Mouse (Mus musculus): ENCODE results near the gene Olfr1279.
"Not testable (repeated sequence)": the region's sequence is repeated elsewhere in the genome, so short reads cannot be mapped to it uniquely, and the experiment has no call there.

Olfr1279 gene

GRCm38 (mm10) chr2:111300374-111300773 lies at the start of gene Olfr1279:
Gene Olfr1279 (plus strand): TSS chr2:111300635.
- DNase-seq (ENCODE audit: extremely low read depth, insufficient read length, low spot score): no peak

GRCm38 (mm10) chr2:111254216-111254615 lies 46.2 kb upstream of the Olfr1279 start, which contains the start of gene Olfr1276:
Gene Olfr1276 (plus strand): TSS chr2:111254516.
- no peak for DNase-seq (ENCODE audit: extremely low read depth, insufficient read length, low spot score)

- no peak for DNase-seq (ENCODE audit: extremely low read depth, insufficient read length, low spot score)
Measured at GRCm38 (mm10) chr2:111274006-111274405, 26.4 kb upstream of the Olfr1279 start, which contains the start of gene Olfr1277. Gene Olfr1277 (minus strand): TSS chr2:111274106.

DNA sequence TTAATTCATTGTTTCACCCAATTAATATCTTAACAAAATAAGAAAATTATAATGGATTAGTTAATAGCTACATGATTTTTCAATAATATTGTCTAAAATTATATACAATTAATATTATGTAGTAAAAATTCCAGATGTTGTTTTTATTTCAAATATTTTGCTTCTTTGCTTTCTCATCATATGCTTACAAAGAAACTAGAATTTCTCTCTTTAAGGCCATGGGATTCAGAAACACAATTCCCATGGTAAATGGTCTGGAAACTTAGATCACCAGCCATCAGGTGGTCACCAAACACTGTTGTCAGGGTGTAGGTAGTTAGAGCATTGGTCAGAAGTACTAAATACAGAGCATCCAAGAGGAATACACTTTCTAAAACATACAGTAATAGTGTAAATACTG lies 10.6 kb upstream of the Olfr1279 start, which contains the start of gene Olfr1278:
Gene Olfr1278, plus strand, starts transcription at position 301 of the 400 bp plus-strand sequence.
- DNase-seq (ENCODE audit: extremely low read depth, insufficient read length, low spot score): no peak

DNA sequence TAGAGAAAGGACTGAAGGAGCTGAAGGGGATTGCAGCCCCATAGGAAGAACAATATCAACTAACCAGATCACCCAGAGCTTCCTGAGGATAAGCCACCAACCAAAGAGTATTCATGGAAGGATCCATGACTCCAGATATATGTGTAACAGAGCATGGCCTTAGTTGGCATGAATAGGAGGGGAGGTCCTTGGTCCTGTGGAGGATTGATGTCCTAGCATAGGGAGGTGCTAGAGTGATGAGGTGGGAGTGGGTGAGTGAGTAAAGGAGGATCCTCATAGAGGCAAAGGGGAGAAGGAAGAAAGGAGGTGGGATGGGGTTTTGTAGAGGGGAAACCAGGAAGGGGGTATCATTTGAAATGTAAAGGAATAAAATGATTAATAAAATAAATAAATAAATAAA lies 1.9 kb upstream of the Olfr1279 start:
- no peak for DNase-seq (ENCODE audit: extremely low read depth, insufficient read length, low spot score)

GRCm38 (mm10) chr2:111313717-111314116 lies 13.3 kb downstream of the Olfr1279 start, which contains the start of gene Olfr1280:
Gene Olfr1280 (plus strand): TSS chr2:111314017.
- DNase-seq (ENCODE audit: extremely low read depth, insufficient read length, low spot score): no peak

DNA sequence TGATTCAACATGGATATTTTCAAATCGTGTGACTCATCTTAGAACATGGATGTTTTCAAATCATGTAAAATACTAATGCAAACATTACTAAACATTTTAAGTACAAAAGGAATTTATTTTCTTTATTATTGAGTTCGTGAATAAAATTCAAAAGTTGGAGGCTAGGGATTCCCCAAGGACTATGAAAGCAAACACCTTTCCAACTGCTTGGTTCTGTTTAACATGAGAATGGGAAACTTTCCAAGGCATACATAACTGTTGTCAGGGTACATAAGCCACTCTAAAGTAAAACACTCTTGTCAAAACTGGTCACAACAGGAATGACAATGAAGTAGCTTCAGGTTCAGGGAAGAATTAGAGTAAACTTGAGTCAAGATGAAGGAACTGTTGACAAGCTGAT lies 25.8 kb downstream of the Olfr1279 start, which contains the start of gene Olfr1281:
Gene Olfr1281, plus strand, starts transcription at position 301 of the 400 bp plus-strand sequence.
- no peak for DNase-seq (ENCODE audit: extremely low read depth, insufficient read length, low spot score)

GRCm38 (mm10) chr2:111333721-111334120 lies 33.3 kb downstream of the Olfr1279 start:
- not testable (repeated sequence) for DNase-seq (ENCODE audit: extremely low read depth, insufficient read length, low spot score)

GRCm38 (mm10) chr2:111335976-111336375 lies 35.5 kb downstream of the Olfr1279 start, which contains the start of gene Olfr1282:
Gene Olfr1282 (minus strand): TSS chr2:111336076.
- no peak for DNase-seq (ENCODE audit: extremely low read depth, insufficient read length, low spot score)
